Mouse (Mus musculus) thymus, adult 2 months (tissue): ENCODE measurements around the gene Fbxo21.

Experiments used
- CTCF ChIP-seq: fragments of 200-500 bp; IDR thresholded peaks from 2 replicates; pipeline ENCODE4 v1.5.1; 2012; ENCODE audit warnings: mild to moderate bottlenecking, control low read depth, low read length, moderate library complexity, borderline replicate concordance; ENCODE audit not compliant: control insufficient read depth, poor library complexity, insufficient read depth; ENCODE audit errors: extremely low read depth
- POLR2A ChIP-seq: fragments of 200-500 bp; IDR thresholded peaks from 2 replicates; pipeline ENCODE4 v1.6.1; 2012; ENCODE audit warnings: mild to moderate bottlenecking, low read length, control low read depth, moderate library complexity; ENCODE audit not compliant: control insufficient read depth, poor library complexity, insufficient read depth; ENCODE audit errors: extremely low read depth

GRCm38 (mm10) chr5:118019905-118020304, 43.4 kb downstream of the Fbxo21 start:
- no peak for TF ChIP-seq POLR2A
- no peak for TF ChIP-seq CTCF
